Mouse (Mus musculus) stomach, postnatal 0 days (tissue): ENCODE results near the gene Lxn. TPM values are rescaled to one million over a fixed set of nuclear protein-coding genes. Genes with fewer than 3 reads are reported as not detected.

Source experiments
- ATAC-seq: fragments of 200-750 bp; cut with Nextera tagmentation; 2 replicates; pipeline ENCODE4 v1.8.0; 2017; ENCODE audit not compliant: low FRiP score, low TSS enrichment
- DNase-seq: peaks from one replicate; pipeline ENCODE4 v3.0.0-alpha.2; 2016; ENCODE audit warnings: low spot score
- H3K27ac ChIP-seq: fragments of 300-500 bp; sonication (generic); replicated peaks from 2 replicates; pipeline ENCODE4 v1.5.1; 2014; ENCODE audit warnings: mild to moderate bottlenecking, control low read depth
- H3K27me3 ChIP-seq: fragments of 300-500 bp; sonication (generic); 2 replicates; pipeline ENCODE4 v1.6.1; 2014; ENCODE audit warnings: low read length; ENCODE audit not compliant: control insufficient read depth, insufficient read depth
- H3K36me3 ChIP-seq: fragments of 300-500 bp; sonication (generic); 2 replicates; pipeline ENCODE4 v1.6.1; 2014; ENCODE audit warnings: low read length, mixed read lengths; ENCODE audit not compliant: control insufficient read depth, insufficient read depth
- H3K4me1 ChIP-seq: fragments of 300-500 bp; sonication (generic); replicated peaks from 2 replicates; pipeline ENCODE4 v1.6.1; 2014; ENCODE audit warnings: antibody characterized with exemption; ENCODE audit not compliant: control insufficient read depth, insufficient read depth
- H3K4me2 ChIP-seq: fragments of 300-500 bp; sonication (generic); replicated peaks from 2 replicates; pipeline ENCODE4 v1.6.1; 2014; ENCODE audit warnings: low read depth, mild to moderate bottlenecking, control low read depth, moderate library complexity
- H3K4me3 ChIP-seq: fragments of 300-500 bp; sonication (generic); 2 replicates; pipeline ENCODE4 v1.5.1; 2014; ENCODE audit warnings: low read depth, low read length, control low read depth
- H3K9ac ChIP-seq: fragments of 300-500 bp; sonication (generic); 2 replicates; pipeline ENCODE4 v1.6.1; 2014; ENCODE audit warnings: mild to moderate bottlenecking, low read length, control low read depth, mixed read lengths
- H3K9me3 ChIP-seq: fragments of 300-500 bp; sonication (generic); 2 replicates; pipeline ENCODE4 v1.6.1; 2016; ENCODE audit warnings: low read length; ENCODE audit not compliant: control insufficient read depth
- CTCF ChIP-seq: IDR thresholded peaks from 2 replicates; pipeline ENCODE4 v1.5.1; 2016; ENCODE audit warnings: antibody characterized with exemption, low read depth, mild to moderate bottlenecking, moderate library complexity
- EP300 ChIP-seq: optimal IDR thresholded peaks from 2 replicates; pipeline ENCODE3; 2016; ENCODE audit warnings: antibody characterized with exemption
- whole genome bisulfite sequencing: fragments of 180-500 bp; shearing (Covaris S2); extraction: QIAGEN DNeasy Blood & Tissue Kit; methylation state at CpG from one replicate; pipeline ENCODE4 v1.1.7; 2014; 5-methylcytosine and 5-hydroxymethylcytosine counted together
- polyA plus RNA-seq: library from polyadenylated mRNA; unstranded; fragments of >200 nt; fragmentation: Nextera tagmentation; extraction: Ambion mirVana; gene quantifications from 2 replicates; pipeline ENCODE4 v1.2.1, GENCODE M21; 2015

Gene Lxn
- polyA plus RNA-seq, 1 experiment from 2014 or later = 71.8 TPM

DNA sequence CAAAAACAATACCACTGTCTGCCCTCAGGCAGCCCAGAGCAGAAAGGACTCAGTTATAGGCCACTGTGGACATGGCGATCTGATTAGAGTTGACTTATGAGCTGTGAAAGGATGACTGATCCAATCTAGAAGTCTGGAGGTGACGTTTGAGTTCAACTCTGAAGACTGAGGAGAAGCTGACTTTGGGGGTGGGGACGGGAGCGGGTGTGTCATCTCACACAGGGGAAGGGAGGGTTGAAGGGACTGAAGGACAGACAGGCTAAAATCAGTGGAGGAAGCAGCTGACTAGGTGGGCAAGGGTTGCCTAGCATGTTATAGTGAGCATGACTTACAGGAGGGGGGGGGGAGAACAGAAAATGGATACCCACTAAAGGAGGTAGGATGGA is 35.7 kb upstream of the Lxn start:
- Histone ChIP-seq H3K9ac (no peak overlapping the region), H3K9me3 (no peaks in the 10 kb centered on the region), H3K27me3 (no peaks in the 10 kb centered on the region), H3K27ac (no peak overlapping the region), H3K4me1 (no peaks in the 10 kb centered on the region), H3K4me2 (no peak overlapping the region), H3K36me3 (no peaks in the 10 kb centered on the region), H3K4me3 (no peak overlapping the region)
- ATAC-seq = no peak
- TF ChIP-seq CTCF (no peak), EP300 (no peak)
- 80% methylated on average over 4 of the region's 4 CpGs for WGBS
- DNase-seq = no peak

DNA sequence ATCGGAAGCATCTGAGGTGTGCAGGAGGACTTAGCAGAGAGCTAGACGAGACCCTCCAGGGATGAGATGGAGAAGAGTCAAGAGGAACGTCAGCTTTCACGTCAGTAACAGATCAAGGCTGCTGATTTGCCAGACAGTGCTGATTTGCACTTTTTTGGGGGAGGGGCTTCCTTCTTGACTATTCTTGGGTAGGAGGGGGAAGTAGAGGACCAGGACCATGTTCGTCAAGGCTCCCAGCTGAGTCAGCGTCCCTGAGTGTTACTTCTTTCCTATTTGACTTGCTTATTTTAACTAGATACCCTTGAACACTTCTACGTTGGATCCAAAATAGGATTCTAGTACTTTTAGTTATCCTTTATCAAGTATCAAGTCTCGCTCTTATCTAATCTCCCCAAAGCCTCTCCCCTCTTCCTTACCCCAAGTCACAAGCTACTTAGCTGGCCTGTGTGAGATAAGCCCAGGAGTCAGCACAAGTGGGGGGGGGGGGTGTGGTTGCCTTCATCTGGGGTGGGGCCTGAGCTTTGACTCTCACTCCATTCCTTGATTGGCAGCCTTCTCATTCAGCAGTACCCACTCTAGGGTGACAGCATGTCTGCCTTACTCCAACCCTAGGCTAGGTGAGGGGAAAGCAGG is 35.2 kb upstream of the Lxn start:
- ATAC-seq (no peak), DNase-seq (no peak)
- 86% methylated on average over 8 of the region's 8 CpGs for WGBS

DNA sequence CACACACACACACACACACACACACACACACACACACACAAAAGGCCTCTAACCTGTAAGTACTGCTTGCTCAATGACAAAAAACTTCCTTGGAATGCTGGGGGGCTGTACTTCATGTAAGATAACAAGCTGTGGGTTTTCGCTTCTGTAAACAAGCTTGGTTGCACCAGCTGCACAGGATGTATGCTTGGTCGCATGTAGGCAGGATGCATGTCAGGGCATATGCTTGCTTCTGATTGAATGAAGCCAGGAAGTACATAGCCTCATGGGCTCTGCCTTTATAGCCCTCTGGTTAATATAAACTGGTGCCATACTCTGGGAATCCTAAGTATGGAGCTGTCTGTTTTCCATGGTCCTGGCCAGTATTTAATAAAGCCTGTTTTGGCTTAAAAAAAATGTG is 34.3 kb upstream of the Lxn start:
- no peaks in the 10 kb centered on the region for H3K36me3 ChIP-seq
- 65% methylated on average over 2 of the region's 2 CpGs for WGBS
- H3K9ac ChIP-seq = no peak overlapping the region

More for the DNA sequence above, 35.2 kb upstream of the Lxn start:
- Histone ChIP-seq H3K27me3 (no peaks in the 10 kb centered on the region), H3K4me2 (no peak overlapping the region), H3K27ac (no peak overlapping the region), H3K4me3 (no peak overlapping the region), H3K4me1 (no peaks in the 10 kb centered on the region), H3K9me3 (no peaks in the 10 kb centered on the region), H3K36me3 (no peaks in the 10 kb centered on the region), H3K9ac (no peak overlapping the region)
- no peak for TF ChIP-seq CTCF
- TF ChIP-seq EP300 = no peak

DNA sequence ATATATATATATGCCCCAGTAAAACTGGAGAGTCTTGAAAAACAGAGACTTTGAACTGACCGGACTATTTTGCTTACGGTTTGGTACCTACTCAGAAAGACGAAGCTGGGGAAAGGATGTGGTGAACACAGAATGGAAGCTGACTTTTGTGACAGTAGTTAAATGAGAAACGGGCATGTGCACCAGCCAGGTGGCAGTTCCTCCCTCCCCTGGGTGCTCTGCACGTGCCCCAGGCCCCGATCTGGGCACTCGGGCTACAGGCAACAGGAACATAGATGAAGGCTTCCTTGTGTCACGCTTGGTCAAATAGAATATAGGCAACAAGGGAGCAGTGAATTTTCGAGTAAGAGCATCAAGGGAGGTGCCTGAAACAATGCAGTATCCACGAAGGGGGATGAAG is 32.6 kb upstream of the Lxn start:
- ATAC-seq (no peak), DNase-seq (no peak)
- Histone ChIP-seq H3K27ac (no peak overlapping the region), H3K9ac (no peak overlapping the region), H3K36me3 (no peaks in the 10 kb centered on the region), H3K9me3 (no peaks in the 10 kb centered on the region), H3K4me2 (no peak overlapping the region), H3K4me3 (no peak overlapping the region), H3K4me1 (no peaks in the 10 kb centered on the region), H3K27me3 (no peaks in the 10 kb centered on the region)
- TF ChIP-seq CTCF (no peak), EP300 (no peak)
- 87% methylated on average over 10 of the region's 10 CpGs for WGBS

More for the DNA sequence above, 34.3 kb upstream of the Lxn start:
- ATAC-seq = no peak
- DNase-seq = no peak
- no peak overlapping the region for H3K27ac ChIP-seq
- no peaks in the 10 kb centered on the region for H3K4me1 ChIP-seq
- no peak for TF ChIP-seq CTCF
- TF ChIP-seq EP300 = no peak
- no peaks in the 10 kb centered on the region for H3K27me3 ChIP-seq
- no peak overlapping the region for H3K4me3 ChIP-seq
- no peaks in the 10 kb centered on the region for H3K9me3 ChIP-seq
- H3K4me2 ChIP-seq = no peak overlapping the region

DNA sequence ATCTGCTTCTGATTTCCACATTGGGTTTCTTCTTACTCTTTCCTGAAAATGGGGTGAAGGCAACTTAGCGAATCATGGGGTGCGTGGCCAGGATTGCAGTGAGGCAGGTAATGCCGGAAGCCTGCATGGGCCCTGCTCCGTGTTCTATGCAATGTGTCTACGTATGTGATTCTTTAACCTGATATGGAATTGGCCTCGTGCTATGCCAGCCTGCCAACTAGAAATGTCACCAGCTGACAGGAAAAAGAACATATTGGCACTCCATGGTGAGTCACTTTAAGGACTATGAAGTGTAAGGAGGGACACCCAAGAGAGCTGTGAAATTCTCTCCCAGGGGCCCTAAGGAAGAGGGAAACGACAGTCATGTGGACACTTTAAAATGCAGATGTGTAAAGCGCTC is 29.4 kb upstream of the Lxn start:
- Histone ChIP-seq H3K9ac (no peak overlapping the region), H3K9me3 (no peaks in the 10 kb centered on the region), H3K27ac (no peak overlapping the region), H3K4me3 (no peak overlapping the region), H3K4me2 (no peak overlapping the region), H3K36me3 (no peaks in the 10 kb centered on the region), H3K27me3 (no peaks in the 10 kb centered on the region), H3K4me1 (no peaks in the 10 kb centered on the region)
- DNase-seq (no peak), ATAC-seq (no peak)
- no peak for TF ChIP-seq EP300
- TF ChIP-seq CTCF = no peak
- 83% methylated on average over 8 of the region's 8 CpGs for WGBS

DNA sequence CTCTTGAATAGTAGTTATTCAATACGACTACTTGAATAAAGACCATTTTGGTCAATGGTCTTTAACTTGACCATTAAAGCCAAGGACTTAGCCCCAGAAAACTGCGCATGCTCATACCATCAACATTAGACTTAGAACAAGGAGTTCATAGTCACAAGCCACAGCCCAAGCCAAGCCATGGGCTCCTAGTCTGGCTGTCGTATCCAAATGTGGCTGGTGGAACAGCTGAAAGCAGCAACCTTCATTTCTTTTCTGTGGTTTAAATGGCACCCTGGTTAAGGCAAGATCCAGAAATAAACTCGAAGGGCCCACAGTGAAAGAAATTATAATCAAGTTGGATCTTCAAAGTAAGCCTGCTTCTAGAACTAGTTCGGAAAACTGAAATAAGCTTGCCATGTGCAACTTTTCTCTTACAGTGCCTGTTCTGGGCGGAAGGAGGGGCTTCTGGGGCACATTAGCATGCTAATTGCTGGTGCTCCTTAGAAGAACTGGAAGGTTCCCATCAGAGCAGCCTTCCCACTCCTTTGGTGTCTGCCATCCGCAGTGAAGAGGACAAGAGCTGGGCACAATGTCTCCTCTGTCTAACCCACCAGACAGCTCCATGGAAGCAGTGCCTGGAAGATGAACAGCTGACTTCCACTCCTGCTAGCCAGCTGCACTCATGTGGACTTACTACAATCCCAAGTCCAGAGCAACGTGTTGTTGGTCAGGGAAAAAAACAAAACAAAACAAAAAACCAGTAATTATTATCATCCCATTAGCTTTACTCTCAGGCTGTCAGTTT is 28.6 kb upstream of the Lxn start:
- Histone ChIP-seq H3K4me3 (no peak overlapping the region), H3K9ac (no peak overlapping the region), H3K4me2 (no peak overlapping the region), H3K27ac (no peak overlapping the region), H3K27me3 (no peaks in the 10 kb centered on the region), H3K4me1 (no peaks in the 10 kb centered on the region), H3K9me3 (no peaks in the 10 kb centered on the region), H3K36me3 (no peaks in the 10 kb centered on the region)
- no peak for ATAC-seq
- no peak for DNase-seq
- 81% methylated on average over 8 of the region's 8 CpGs for WGBS
- no peak for TF ChIP-seq CTCF
- TF ChIP-seq EP300 = no peak
